20 mouse cellular contexts compared by ENCODE assay signal in genomic region chr1:86700367-86700766, GRCm38 (mm10). TPM values are rescaled to one million over a fixed set of nuclear protein-coding genes. Genes with fewer than 3 reads are reported as not detected.
DNase-seq lines count a peak whose midpoint lies in the region; ATAC-seq and TF ChIP-seq lines count a peak whose summit lies in the region.
"Had no signal": no experiment of that assay in that cellular context is flagged by ENCODE, and none has a peak within 500 bp of the region (broad histone marks: within the 10 kb centered on the region; RNA-seq: fewer than 3 reads in every experiment).

No protein-coding gene starts in this region.

- peak; percentile 20; the same call in 1 of the 2 replicates for TF ChIP-seq EP300 in liver, postnatal 0 days (IDR thresholded peaks at IDR 0.05; ENCODE audit: low read depth)

- no peak for TF ChIP-seq CTCF in G1E (IDR thresholded peaks at IDR 0.05; ENCODE audit: low read depth, low read length)
- no peak for TF ChIP-seq CTCF in liver, postnatal 0 days (IDR thresholded peaks at IDR 0.05; ENCODE audit: low read depth)

- peak overlapping the region; percentile 27; the same call in 1 of the 2 replicates for H3K4me3 ChIP-seq in G1E (ENCODE audit: low read depth, low read length)
- no peak overlapping the region for H3K4me3 ChIP-seq in liver, embryonic 13.5 days (replicated peaks)
- H3K4me3 ChIP-seq in liver, postnatal 0 days (ENCODE audit: low read depth, low read length): no peak overlapping the region
- no peak overlapping the region for H3K4me3 ChIP-seq in hindbrain, embryonic 10.5 days
- H3K4me3 ChIP-seq: embryonic facial prominence, embryonic 15.5 days; erythroblast, embryonic 14.5 days; forebrain, embryonic 15.5 days; heart, adult 2 months; heart, embryonic 12.5 days; hindbrain, embryonic 15.5 days had no signal

- H3K27me3 ChIP-seq in G1E (ENCODE audit: insufficient read depth, low read length): no peaks in the 10 kb centered on the region
- H3K27me3 ChIP-seq in liver, embryonic 13.5 days: no peaks in the 10 kb centered on the region
- no peaks in the 10 kb centered on the region for H3K27me3 ChIP-seq in liver, postnatal 0 days (ENCODE audit: insufficient read depth, low read length)
- no peaks in the 10 kb centered on the region for H3K27me3 ChIP-seq in hindbrain, embryonic 10.5 days (ENCODE audit: insufficient read depth, poor library complexity, severe bottlenecking)
- H3K27me3 ChIP-seq: embryonic facial prominence, embryonic 15.5 days; forebrain, embryonic 15.5 days; heart, embryonic 12.5 days; hindbrain, embryonic 15.5 days had no signal

- peaks cover 1% of the 10 kb centered on the region for H3K36me3 ChIP-seq in G1E (replicated peaks)
- H3K36me3 ChIP-seq in liver, embryonic 13.5 days: no peaks in the 10 kb centered on the region
- no peaks in the 10 kb centered on the region for H3K36me3 ChIP-seq in liver, postnatal 0 days (replicated peaks; ENCODE audit: insufficient read depth, low read length)
- H3K36me3 ChIP-seq in hindbrain, embryonic 10.5 days: no peaks in the 10 kb centered on the region
- H3K36me3 ChIP-seq: embryonic facial prominence, embryonic 15.5 days; forebrain, embryonic 15.5 days; heart, embryonic 12.5 days; hindbrain, embryonic 15.5 days had no signal

- H3K9me3 ChIP-seq in G1E (replicated peaks): no peaks in the 10 kb centered on the region
- no peaks in the 10 kb centered on the region for H3K9me3 ChIP-seq in liver, embryonic 13.5 days (replicated peaks)
- no peaks in the 10 kb centered on the region for H3K9me3 ChIP-seq in liver, postnatal 0 days (ENCODE audit: low read length)
- no peaks in the 10 kb centered on the region for H3K9me3 ChIP-seq in hindbrain, embryonic 10.5 days
- H3K9me3 ChIP-seq: embryonic facial prominence, embryonic 15.5 days; forebrain, embryonic 15.5 days; heart, embryonic 12.5 days; hindbrain, embryonic 15.5 days had no signal

- H3K4me2 ChIP-seq in liver, embryonic 13.5 days: peak overlapping the region; percentile 24
- H3K4me2 ChIP-seq in liver, postnatal 0 days (ENCODE audit: low read depth, low read length): no peak overlapping the region
- H3K4me2 ChIP-seq: embryonic facial prominence, embryonic 15.5 days; forebrain, embryonic 15.5 days; heart, embryonic 12.5 days; hindbrain, embryonic 15.5 days had no signal

- H3K9ac ChIP-seq in liver, embryonic 13.5 days: no peak overlapping the region
- no peak overlapping the region for H3K9ac ChIP-seq in liver, postnatal 0 days (replicated peaks)
- H3K9ac ChIP-seq: embryonic facial prominence, embryonic 15.5 days; forebrain, embryonic 15.5 days; heart, embryonic 12.5 days; hindbrain, embryonic 15.5 days had no signal

- WGBS in liver, embryonic 13.5 days (ENCODE audit: insufficient replicate concordance): 16% methylated on average over 7 of the region's 7 CpGs
- 41% methylated on average over 7 of the region's 7 CpGs for WGBS in liver, postnatal 0 days (ENCODE audit: insufficient replicate concordance)
- WGBS in hindbrain, embryonic 10.5 days: 80% methylated on average over 7 of the region's 7 CpGs

- H3K27ac ChIP-seq in liver, embryonic 13.5 days: no peak overlapping the region; the same call in 1 of the 2 replicates
- H3K27ac ChIP-seq in liver, postnatal 0 days (ENCODE audit: low read depth): peak overlapping the region; percentile 26; the same call in 1 of the 2 replicates
- H3K27ac ChIP-seq in hindbrain, embryonic 10.5 days: no peak overlapping the region
- H3K27ac ChIP-seq: embryonic facial prominence, embryonic 15.5 days; forebrain, embryonic 15.5 days; heart, adult 2 months; hindbrain, embryonic 15.5 days had no signal

- H3K4me1 ChIP-seq in G1E (ENCODE audit: insufficient read depth, low read depth, low read length): peaks cover 42% of the 10 kb centered on the region
- H3K4me1 ChIP-seq in liver, embryonic 13.5 days (replicated peaks): peaks cover 34% of the 10 kb centered on the region
- H3K4me1 ChIP-seq in liver, postnatal 0 days (ENCODE audit: insufficient read depth): peaks cover 9% of the 10 kb centered on the region
- peaks cover 24% of the 10 kb centered on the region for H3K4me1 ChIP-seq in hindbrain, embryonic 10.5 days (replicated peaks)

- peak; percentile 36 for ATAC-seq in G1E (ENCODE audit: extremely low read depth, insufficient number of reproducible peaks, low FRiP score, poor library complexity, severe bottlenecking)
- 0 out of 2 replicates have a peak, but pooled peaks have one; percentile 11 for ATAC-seq in erythroid progenitor cell, adult 5-6 weeks (replicated peaks; ENCODE audit: low FRiP score, poor library complexity, severe bottlenecking)
- peak; percentile 59 for ATAC-seq in liver, embryonic 13.5 days (ENCODE audit: low read depth)
- ATAC-seq in liver, postnatal 0 days: peak; percentile 42
- ATAC-seq: forebrain, embryonic 15.5 days had no signal

- peak; percentile 38 for DNase-seq in G1E (ENCODE audit: low spot score)
- DNase-seq in liver, embryonic 13.5 days: peak; percentile 17
- DNase-seq in liver, postnatal 0 days: no peak
- no peak for DNase-seq in embryo, embryonic 9.5 days (ENCODE audit: extremely low spot score)
- DNase-seq in adrenal gland, postnatal 36 days: no peak
- no peak for DNase-seq in testis, postnatal 10 days (ENCODE audit: low spot score)
- no peak for DNase-seq in hindbrain, embryonic 10.5 days (ENCODE audit: low spot score)
- DNase-seq: adrenal gland, adult 8-10 months; cerebellum, adult 18-20 months; cerebellum, adult 9-11 months; gastrocnemius, postnatal 10 days; heart, adult 2 months had no signal

RNA-seq across cellular contexts. Expression of gene Dis3l2, which starts 3.2 kb away (rescaled TPM):
- total RNA-seq in G1E (2014; fragmentation: Nextera tagmentation) (31.5 and 32.5 TPM in 2 replicates), G1E (2017) (41.8 and 44.3 TPM in 2 replicates)
- 9.2 and 11.6 TPM in 2 replicates for polyA plus RNA-seq in G1E (2012)
- 4.0 and 6.7 TPM in 2 replicates for total RNA-seq in erythroid progenitor cell, adult 5-6 weeks (2015; ENCODE audit: low replicate concordance)
- total RNA-seq in erythroid progenitor cell, adult 5-6 weeks (2017; ENCODE audit: low replicate concordance): 2.4 and 6.1 TPM in 2 replicates
- polyA plus RNA-seq in liver, embryonic 13.5 days (2015; fragmentation: Nextera tagmentation; extraction: Ambion mirVana): 8.8 and 11.1 TPM in 2 replicates
- polyA plus RNA-seq in liver, postnatal 0 days (2015; fragmentation: Nextera tagmentation; extraction: Ambion mirVana): 7.2 and 7.9 TPM in 2 replicates
- total RNA-seq in adrenal gland, postnatal 36 days (2021): 10 to 100 TPM; 12.2 to 19.3 TPM
- 33.0 and 35.7 TPM in 2 replicates for polyA plus RNA-seq in hindbrain, embryonic 10.5 days (2016; fragmentation: Nextera tagmentation; extraction: Ambion mirVana)

RNA-seq across cellular contexts. Expression of gene Nppc, which starts 30.0 kb away (rescaled TPM):
- not detected in 2 replicates for total RNA-seq in G1E (2014; fragmentation: Nextera tagmentation)
- total RNA-seq in G1E (2017): not detected in 2 replicates
- polyA plus RNA-seq in G1E (2012): not detected in 2 replicates
- not detected in 2 replicates for total RNA-seq in erythroid progenitor cell, adult 5-6 weeks (2015; ENCODE audit: low replicate concordance)
- total RNA-seq in erythroid progenitor cell, adult 5-6 weeks (2017; ENCODE audit: low replicate concordance): not detected in 2 replicates
- not detected in 2 replicates for polyA plus RNA-seq in liver, embryonic 13.5 days (2015; fragmentation: Nextera tagmentation; extraction: Ambion mirVana)
- 0.20 TPM in 1 of 2 replicates, not detected in the other for polyA plus RNA-seq in liver, postnatal 0 days (2015; fragmentation: Nextera tagmentation; extraction: Ambion mirVana)
- not detected for total RNA-seq in adrenal gland, postnatal 36 days (2021)
- polyA plus RNA-seq in hindbrain, embryonic 10.5 days (2016; fragmentation: Nextera tagmentation; extraction: Ambion mirVana): 12.9 and 19.8 TPM in 2 replicates
- total RNA-seq: adrenal gland, adult 8-10 months; adrenal gland, postnatal 4 days; heart, adult 2 months had no signal
- polyA plus RNA-seq: C2C12; erythroblast, embryonic 14.5 days had no signal

Comparison
In these comparisons a context has a peak if more than half of its experiments do, and no peak if none do; other contexts are left out.
1. DNase-seq: peak in G1E (single experiment) and liver, embryonic 13.5 days (single experiment); none in liver, postnatal 0 days (single experiment), embryo, embryonic 9.5 days (single experiment), adrenal gland, postnatal 36 days (0 of 2), testis, postnatal 10 days (single experiment) and hindbrain, embryonic 10.5 days (single experiment).
2. RNA of gene Nppc, which starts 30.0 kb away (polyA plus RNA-seq): 12.9 to 19.8 TPM in hindbrain, embryonic 10.5 days; not detected in liver, embryonic 13.5 days, not detected in G1E and 0.20 TPM in liver, postnatal 0 days; every median in the first group is over 10 times any median in the second.
3. Peak in every context shown above with its lines, with median percentiles within 50 percentile points of each other: ATAC-seq.